Mouse (Mus musculus) frontal cortex, adult (tissue): ENCODE measurements around the gene Olfr1484.
"Not testable (repeated sequence)": the region's sequence is repeated elsewhere in the genome, so short reads cannot be mapped to it uniquely, and the experiment has no call there.

ENCODE experiments used
- ATAC-seq: cut with Nextera tagmentation; 2 replicates; pipeline ENCODE4 v1.9.2; 2017; ENCODE audit warnings: mild to moderate bottlenecking, moderate library complexity, mixed read lengths; ENCODE audit not compliant: low TSS enrichment

The Olfr1484 gene

DNA sequence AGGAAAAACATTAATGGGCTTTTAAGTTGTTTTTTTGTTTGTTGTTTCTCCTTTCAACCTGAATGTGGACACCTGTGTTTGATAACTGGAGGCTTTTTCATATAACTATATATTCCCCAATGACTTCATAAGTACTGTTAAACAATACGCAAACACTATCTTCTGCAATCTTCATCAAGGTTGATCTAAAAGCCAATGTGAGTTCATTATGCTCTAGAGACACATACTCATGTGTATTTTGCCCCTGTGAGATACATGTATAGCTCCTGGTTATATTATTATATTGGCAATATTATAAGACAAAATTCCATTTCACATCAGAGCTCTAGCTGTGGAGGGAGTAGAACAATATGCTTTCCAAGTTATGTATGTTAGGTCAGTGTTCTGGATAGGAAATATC, at the start of gene Olfr1484:
TSS of gene Olfr1484 (plus strand) at position 301 of the 400 bp plus-strand sequence.
- no peak for ATAC-seq

DNA sequence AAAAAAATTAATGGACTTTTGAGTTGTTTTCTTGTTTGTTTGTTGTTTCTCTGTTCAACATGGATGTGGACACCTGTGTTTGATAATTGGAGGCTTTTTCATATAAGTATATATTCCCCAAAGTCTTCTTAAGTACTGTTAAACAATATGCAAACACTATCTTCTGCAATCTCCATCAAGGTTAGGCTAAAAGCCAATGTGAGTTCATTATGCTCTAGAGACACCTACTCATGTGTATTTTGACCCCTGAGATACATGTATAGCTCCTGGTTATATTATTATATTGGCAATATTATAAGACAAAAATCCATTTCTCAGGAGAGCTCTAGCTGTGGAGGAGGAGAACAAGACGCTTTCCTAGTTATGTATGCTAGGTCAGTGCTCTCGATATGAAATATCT, 33.8 kb downstream of the Olfr1484 start, which contains the start of gene Olfr1487:
TSS of gene Olfr1487 (plus strand) at position 301 of the 400 bp plus-strand sequence.
- not testable (repeated sequence) for ATAC-seq

DNA sequence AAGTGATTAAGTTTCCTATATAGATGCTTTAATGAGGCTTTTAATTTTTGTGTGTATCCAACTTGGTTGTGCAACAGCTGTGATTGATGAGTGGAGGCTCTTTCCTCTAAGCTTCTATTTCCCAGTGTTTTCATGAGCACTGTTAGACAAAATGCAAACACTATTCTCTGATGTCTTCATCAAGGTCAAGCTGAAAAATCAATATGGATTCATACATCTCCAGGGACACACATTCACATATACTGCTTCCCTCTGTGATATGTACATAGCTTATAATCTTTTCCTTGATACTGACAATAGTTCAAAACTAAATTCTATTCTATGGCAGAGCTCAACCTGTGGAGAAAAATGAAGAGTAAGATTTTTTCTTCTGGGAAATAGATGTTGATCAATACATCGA, 48.0 kb downstream of the Olfr1484 start, which contains the start of gene Olfr1489:
TSS of gene Olfr1489 (plus strand) at position 301 of the 400 bp plus-strand sequence.
- ATAC-seq, result no peak
